Mouse (Mus musculus) cerebellum, adult 11-12 months (tissue): Measurements from ENCODE around the gene Ccl3.

Experiments
- DNase-seq: peaks from one replicate; pipeline ENCODE4 v3.0.0; 2022

The Ccl3 gene

DNA sequence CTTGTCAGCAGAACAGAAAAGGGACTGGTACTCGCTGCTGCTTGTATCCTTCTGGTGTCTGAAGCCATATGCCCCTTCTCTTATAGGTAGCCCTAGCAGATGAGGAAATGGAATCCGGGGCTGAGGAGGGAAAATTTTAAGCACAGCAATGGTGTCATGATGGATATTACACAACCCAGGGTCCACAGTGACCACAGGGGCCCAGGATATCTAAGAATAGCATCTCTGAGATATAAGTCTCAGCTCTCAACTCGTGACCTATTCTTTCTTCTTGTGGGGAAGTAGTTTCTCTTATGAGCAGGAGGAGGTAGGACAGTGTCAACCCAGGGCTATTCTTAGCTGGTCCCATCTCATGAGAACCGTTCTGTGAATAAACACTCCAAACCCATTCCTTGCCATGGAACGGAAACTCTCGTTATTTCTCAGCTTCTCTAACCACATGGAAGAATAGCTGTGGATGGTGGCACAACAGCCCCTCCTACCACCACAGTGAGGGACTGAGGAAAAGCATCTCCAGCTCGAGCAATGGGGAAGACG lies at the start of gene Ccl3:
Gene Ccl3 (minus strand): TSS at position 51 of the 537 bp plus-strand sequence.
- no peak for DNase-seq

- no peak for DNase-seq
Observed at GRCm38 (mm10) chr11:83692008-83692407, 42.9 kb upstream of the Ccl3 start.

DNA sequence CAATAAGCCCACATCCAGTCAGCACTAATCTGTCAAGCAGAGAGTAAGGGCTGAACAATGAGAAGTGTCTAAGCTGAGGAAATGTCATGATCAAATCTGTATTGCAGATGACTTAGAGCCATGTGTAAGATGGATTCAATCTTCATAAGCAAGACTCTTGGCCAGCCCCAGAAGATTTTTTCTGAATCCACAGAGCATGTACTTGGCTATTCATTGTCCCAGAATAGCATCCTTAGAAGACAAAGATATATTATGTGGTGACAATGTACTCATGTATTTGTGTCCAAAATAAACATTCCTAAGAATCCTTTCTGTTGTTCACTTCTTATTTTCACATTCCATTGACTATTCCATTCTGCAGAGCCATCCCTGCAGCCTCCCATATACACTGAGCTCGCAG lies 40.8 kb upstream of the Ccl3 start:
- DNase-seq, result no peak

GRCm38 (mm10) chr11:83675665-83676064 lies 26.5 kb upstream of the Ccl3 start:
- no peak for DNase-seq

- no peak for DNase-seq
Observed at GRCm38 (mm10) chr11:83671743-83672142, 22.6 kb upstream of the Ccl3 start.

GRCm38 (mm10) chr11:83663532-83663931 lies 14.4 kb upstream of the Ccl3 start:
- no peak for DNase-seq

GRCm38 (mm10) chr11:83662204-83662603 lies 13.0 kb upstream of the Ccl3 start, which contains the start of gene Ccl4:
Gene Ccl4 (plus strand): TSS chr11:83662584.
- DNase-seq, result no peak

DNA sequence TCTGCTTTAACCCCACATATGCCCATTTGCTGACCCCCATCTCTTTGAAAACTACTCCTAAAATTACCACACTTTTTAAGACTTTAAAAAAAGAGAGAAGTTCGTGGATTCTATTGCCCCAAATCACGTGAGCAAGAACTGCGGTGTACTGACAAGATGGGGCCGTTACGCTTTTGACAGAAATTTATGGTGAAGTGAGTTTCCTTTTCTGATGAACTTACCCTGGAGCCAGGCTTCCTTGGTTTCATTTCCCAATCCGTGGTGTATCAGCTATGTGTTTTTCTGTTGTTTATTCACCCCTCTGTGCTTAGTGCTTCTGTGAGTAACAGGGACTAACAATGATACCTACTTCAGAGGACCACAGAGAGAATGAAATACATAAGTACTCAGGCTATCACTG lies 9.6 kb upstream of the Ccl3 start:
- no peak for DNase-seq

GRCm38 (mm10) chr11:83657508-83657907 lies 8.4 kb upstream of the Ccl3 start:
- DNase-seq, result no peak

- DNase-seq, result no peak
Observed at GRCm38 (mm10) chr11:83654606-83655005, 5.5 kb upstream of the Ccl3 start.

GRCm38 (mm10) chr11:83646356-83647149 lies 2.6 kb downstream of the Ccl3 start:
- DNase-seq, result no peak

- no peak for DNase-seq
Observed at GRCm38 (mm10) chr11:83645521-83645920, 3.6 kb downstream of the Ccl3 start, which contains the start of gene Rpl9-ps1. Gene Rpl9-ps1 (minus strand): TSS chr11:83645621.

DNA sequence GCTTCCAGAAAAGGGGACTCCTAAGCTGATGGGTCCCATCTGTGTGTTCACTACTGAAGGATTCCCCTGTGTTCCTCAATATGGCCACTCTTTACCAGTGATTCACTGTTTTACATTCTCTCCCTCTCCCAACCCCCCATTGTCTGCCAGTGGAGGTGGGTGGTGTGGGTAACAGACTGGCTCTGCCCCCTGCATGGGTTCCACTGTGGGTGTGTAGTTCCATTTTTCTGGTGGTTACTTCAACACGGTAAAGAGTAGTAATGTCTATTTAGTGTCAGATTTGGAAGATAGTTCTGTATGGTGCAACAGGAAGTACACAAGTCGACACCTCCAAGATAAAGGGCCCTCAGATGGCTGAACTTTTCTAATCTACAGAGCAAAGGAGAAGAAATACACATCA lies 7.9 kb downstream of the Ccl3 start:
- no peak for DNase-seq

DNA sequence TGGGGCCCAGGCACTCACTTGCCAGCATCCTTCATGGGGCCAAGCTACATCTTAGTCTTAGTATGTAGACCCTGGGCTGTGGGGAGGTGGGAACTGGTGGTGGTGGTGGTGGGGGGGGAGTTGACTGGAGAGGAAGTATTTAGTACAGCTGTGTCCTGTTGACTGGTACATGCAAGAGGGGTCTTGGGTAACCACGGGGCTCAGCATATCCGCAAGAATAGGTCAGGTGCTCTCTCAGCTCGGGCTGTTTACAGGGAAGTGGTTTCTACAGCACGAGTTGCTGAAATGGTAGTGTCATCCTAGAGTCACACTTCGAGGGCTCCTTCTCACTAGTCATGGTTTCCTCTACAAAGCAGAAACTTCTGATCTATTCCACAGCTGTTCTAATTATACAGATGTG lies 9.0 kb downstream of the Ccl3 start:
- no peak for DNase-seq

GRCm38 (mm10) chr11:83639533-83639932 lies 9.6 kb downstream of the Ccl3 start:
- no peak for DNase-seq

DNA sequence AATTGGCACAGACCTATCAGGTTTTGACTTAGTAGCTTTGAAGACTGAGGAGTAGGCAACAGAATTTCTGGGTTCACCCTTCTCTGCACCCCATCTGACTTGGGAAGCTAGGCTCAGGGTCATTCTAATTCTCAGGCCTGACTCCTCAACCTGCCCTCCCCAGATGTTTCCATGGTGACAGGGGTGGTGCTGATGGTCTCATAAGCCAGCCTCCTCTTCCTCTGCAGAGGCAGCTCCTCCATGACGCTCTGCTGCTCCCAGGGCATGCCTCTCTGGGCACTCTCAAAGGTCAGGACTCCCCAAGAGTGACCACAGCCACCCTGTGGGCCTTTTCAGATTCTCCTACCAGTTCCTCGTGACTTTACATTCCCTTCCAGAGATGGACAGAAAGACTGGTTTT lies 10.2 kb downstream of the Ccl3 start:
- no peak for DNase-seq

- no peak for DNase-seq
Observed at GRCm38 (mm10) chr11:83636742-83637235, 12.4 kb downstream of the Ccl3 start.

DNA sequence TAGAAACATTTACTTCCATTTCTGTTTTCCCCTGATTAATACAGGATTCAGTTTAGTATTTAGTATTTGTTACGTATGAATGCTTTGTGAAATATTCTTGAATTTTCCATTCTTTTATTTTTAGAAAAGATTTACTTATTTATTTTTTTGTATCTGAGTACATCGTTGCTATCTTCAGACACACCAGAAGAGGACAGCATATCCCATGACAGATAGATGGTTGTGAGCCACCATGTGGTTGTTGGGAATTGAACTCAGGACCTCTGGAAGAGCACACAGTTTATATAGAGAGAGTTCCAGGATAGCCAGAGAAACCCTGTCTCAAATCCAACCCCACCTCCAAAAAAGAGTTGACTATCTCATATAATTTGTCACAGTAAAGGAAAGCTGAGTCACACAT lies 14.3 kb downstream of the Ccl3 start:
- DNase-seq, result no peak

DNA sequence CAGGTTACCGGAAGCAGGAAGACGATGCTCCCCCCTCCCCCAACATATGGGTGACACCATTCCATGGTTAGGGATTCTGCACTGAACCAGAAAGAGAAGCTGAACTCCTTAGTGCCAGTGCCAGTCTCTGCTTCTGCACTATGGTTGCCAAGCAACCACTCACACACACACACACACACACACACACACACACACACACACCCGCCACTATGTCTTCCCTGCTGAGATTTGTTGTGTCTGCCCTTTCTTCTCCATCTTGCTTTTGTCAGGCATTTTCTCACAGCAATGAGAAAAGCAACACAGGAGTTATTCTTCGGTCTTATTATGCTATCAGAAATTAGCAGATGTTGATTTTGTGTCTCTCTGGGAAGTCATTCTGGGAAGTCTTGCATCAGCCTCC lies 14.7 kb downstream of the Ccl3 start:
- no peak for DNase-seq

DNA sequence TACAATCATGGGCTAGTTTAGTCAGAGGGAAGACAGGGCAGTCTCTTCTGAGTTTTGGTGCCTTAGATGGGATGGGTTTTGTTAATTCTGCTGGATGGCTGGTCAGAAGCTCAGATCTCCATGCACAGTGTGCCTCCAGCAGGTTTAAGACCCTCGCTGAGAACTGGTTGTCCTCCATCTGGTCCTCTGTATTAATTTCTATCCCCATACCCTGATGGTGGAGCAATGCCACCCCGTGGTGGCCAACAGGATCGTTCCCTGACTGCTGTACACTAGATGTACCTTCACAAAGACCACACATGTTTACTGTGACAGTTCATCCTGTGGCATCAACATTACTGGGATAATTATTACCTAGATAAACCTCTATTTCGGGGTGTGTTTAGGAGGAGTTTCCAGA lies 16.4 kb downstream of the Ccl3 start:
- no peak for DNase-seq

- DNase-seq, result no peak
Observed at GRCm38 (mm10) chr11:83631065-83631464, 18.1 kb downstream of the Ccl3 start.

DNA sequence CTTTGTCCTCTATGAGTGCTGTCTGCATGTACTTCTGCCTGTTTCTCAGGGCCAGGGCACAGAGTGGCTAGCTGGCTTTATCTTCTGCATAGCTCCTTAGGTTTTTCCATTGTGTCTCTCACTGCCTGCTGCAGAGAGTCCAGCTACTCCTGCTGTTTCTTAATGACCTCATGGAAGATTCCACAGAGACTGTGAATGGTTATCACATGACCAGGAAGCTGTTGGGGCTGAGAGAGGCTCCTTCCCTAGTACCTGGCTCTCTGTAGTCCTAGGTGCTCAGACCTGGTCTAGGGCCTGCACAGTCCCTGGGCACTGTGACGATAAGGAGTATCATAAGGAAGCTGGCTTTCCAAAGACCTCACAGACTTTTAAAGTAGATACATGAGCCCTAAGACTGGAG lies 18.5 kb downstream of the Ccl3 start:
- no peak for DNase-seq

DNA sequence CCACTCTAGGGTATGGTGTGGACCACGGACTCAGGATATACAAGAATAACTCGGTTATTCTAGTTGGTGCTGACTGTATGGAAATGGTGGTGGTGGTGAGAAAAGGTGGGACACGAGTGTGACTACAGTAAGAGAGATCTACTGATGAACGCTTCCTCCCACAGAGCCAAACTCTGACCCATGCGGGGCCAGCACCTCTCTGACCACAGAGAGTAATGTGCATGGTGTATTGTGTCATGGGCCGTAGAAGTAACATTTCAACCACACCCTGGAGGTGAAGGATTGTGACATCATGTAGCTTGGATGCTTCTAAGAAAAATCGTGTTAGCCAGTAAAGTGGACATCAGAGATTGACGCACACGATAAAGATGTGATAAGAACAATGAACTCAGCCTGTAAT lies 20.3 kb downstream of the Ccl3 start:
- no peak for DNase-seq

DNA sequence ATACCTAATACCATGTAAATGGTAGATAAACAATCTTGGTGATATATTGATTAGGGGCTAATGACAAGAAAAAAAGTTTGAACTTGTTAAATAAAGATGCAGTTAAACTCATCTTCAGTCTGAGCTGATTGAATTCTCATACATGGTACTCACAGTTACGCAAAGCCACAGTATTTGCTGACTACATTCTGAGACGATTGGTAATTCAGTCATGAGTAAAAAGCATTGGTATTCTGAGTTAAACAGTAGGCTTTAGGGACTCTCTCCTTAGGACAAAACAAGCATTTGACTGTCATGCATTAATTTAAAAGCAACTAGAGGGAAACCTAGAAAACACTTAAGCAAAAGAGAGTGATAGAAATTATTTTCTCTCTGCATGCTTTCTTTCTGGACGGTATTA lies 25.6 kb downstream of the Ccl3 start:
- no peak for DNase-seq

GRCm38 (mm10) chr11:83619037-83619436 lies 30.1 kb downstream of the Ccl3 start:
- DNase-seq, result no peak
